Mouse (Mus musculus) MN1 (cell line): ENCODE results near the gene Mxi1.

Experiments
- DNase-seq: peaks from one replicate; pipeline ENCODE4 v3.0.0-alpha.2; 2016; ENCODE audit warnings: low spot score

Gene Mxi1

GRCm38 (mm10) chr19:53424629-53425028 lies 114.3 kb downstream of the Mxi1 start:
- DNase-seq, result no peak
